Mouse (Mus musculus) left cerebral cortex, postnatal 25 days (tissue): ENCODE measurements at regions not wholly inside any gene's neighbourhood (a gene's known extent, or its start where the extent isn't known, plus 50 kb on each side); places are given as distances from the start of the nearest gene placed in this dataset.
A peak's percentile ranks its signal among the peaks of the same experiment; 100 is the strongest.
"Not testable (repeated sequence)": the region's sequence is repeated elsewhere in the genome, so short reads cannot be mapped to it uniquely, and the experiment has no call there.

ENCODE experiments used
- DNase-seq, 2 experiments: peaks; one replicate each; pipeline ENCODE4 v3.0.0; 2022; ENCODE audit warnings: low spot score in 2 of 2, mixed read lengths in 1 of 2
- intact Hi-C: fragments of 180-260 bp; cut with DNase I; formaldehyde crosslinking; loops from one replicate; pipeline ENCODE4 v1.15.1; 2025

- intact Hi-C loops = no loop called here
- no peak for DNase-seq
Observed at GRCm38 (mm10) chr12:71512915-71513612, 203.4 kb downstream of the Dact1 start.

- no peak for DNase-seq
- intact Hi-C loops = no loop called here
Observed at GRCm38 (mm10) chr12:71519520-71519919, 209.8 kb downstream of the Dact1 start.

GRCm38 (mm10) chr12:71521936-71522335 is 212.3 kb downstream of the Dact1 start:
- DNase-seq = no peak
- intact Hi-C loops = no loop called here

- DNase-seq = no peak
- intact Hi-C loops = no loop called here
Observed at GRCm38 (mm10) chr12:71522451-71522850, 212.8 kb downstream of the Dact1 start.

GRCm38 (mm10) chr12:71524156-71524555 is 214.5 kb downstream of the Dact1 start:
- intact Hi-C loops = no loop called here
- no peak for DNase-seq

- intact Hi-C loops = no loop called here
- no peak for DNase-seq
Observed at GRCm38 (mm10) chr12:71525255-71525927, 215.7 kb downstream of the Dact1 start.

GRCm38 (mm10) chr12:71526623-71527022 is 216.9 kb downstream of the Dact1 start:
- intact Hi-C loops = no loop called here
- no peak for DNase-seq

- DNase-seq = no peak
- intact Hi-C loops = no loop called here
Observed at GRCm38 (mm10) chr12:71532161-71532560, 222.5 kb downstream of the Dact1 start.

GRCm38 (mm10) chr12:71532708-71533450 is 223.2 kb downstream of the Dact1 start:
- intact Hi-C loops = no loop called here
- DNase-seq = no peak

- no peak for DNase-seq
- intact Hi-C loops = no loop called here
Observed at GRCm38 (mm10) chr12:71533701-71534100, 224.0 kb downstream of the Dact1 start.

GRCm38 (mm10) chr12:71534199-71534598 is 224.5 kb downstream of the Dact1 start:
- no peak for DNase-seq
- intact Hi-C loops = no loop called here

- intact Hi-C loops = no loop called here
- DNase-seq = no peak
Observed at GRCm38 (mm10) chr12:71535251-71535650, 225.6 kb downstream of the Dact1 start.

GRCm38 (mm10) chr12:71535831-71536230 is 226.1 kb downstream of the Dact1 start:
- intact Hi-C loops, DNase-seq: not testable (repeated sequence)

GRCm38 (mm10) chr12:71538691-71539090 is 229.0 kb downstream of the Dact1 start:
- intact Hi-C loops = no loop called here
- no peak for DNase-seq

- intact Hi-C loops = no loop called here
- no peak for DNase-seq
Observed at GRCm38 (mm10) chr12:71540279-71540678, 230.6 kb downstream of the Dact1 start.

GRCm38 (mm10) chr12:71541961-71542360 is 232.3 kb downstream of the Dact1 start:
- DNase-seq = no peak
- intact Hi-C loops = no loop called here

- intact Hi-C loops = no loop called here
- peak in 1 of 2 experiments; percentile 13 for DNase-seq
Observed at GRCm38 (mm10) chr12:71543571-71544119, 234.0 kb downstream of the Dact1 start.

GRCm38 (mm10) chr12:71544401-71545159 is 234.9 kb downstream of the Dact1 start:
- intact Hi-C loops = loop anchor here (5.0 kb wide), 1 partner anchor 148 kb away; no protein-coding TSS in a partner anchor
- peak; percentile 64 to 93 for DNase-seq

- intact Hi-C loops = loop anchor here (5.0 kb wide), 1 partner anchor 146 kb away; no protein-coding TSS in a partner anchor
- DNase-seq = peak in 1 of 2 experiments; percentile 62
Observed at GRCm38 (mm10) chr12:71546523-71547265, 237.0 kb downstream of the Dact1 start.
